Mouse (Mus musculus) heart, postnatal 0 days (tissue): ENCODE measurements around the gene Wipf2. TPM values are rescaled to one million over a fixed set of nuclear protein-coding genes. Genes with fewer than 3 reads are reported as not detected.

Source experiments
- ATAC-seq: fragments of 200-750 bp; cut with Nextera tagmentation; 2 replicates; pipeline ENCODE4 v1.8.0; 2017; ENCODE audit warnings: low read depth, moderate number of reproducible peaks, moderate library complexity; ENCODE audit not compliant: insufficient read depth
- DNase-seq: peaks from one replicate; pipeline ENCODE4 v3.0.0-alpha.2; 2016; ENCODE audit warnings: low spot score
- H3K27ac ChIP-seq: fragments of 300-500 bp; sonication (generic); 2 replicates; pipeline ENCODE4 v1.5.1; 2014; ENCODE audit warnings: low read depth, mild to moderate bottlenecking
- H3K27me3 ChIP-seq: fragments of 300-500 bp; sonication (generic); 2 replicates; pipeline ENCODE4 v1.6.1; 2014; ENCODE audit warnings: low read length, mixed read lengths; ENCODE audit not compliant: control insufficient read depth, insufficient read depth
- H3K36me3 ChIP-seq: fragments of 300-500 bp; sonication (generic); replicated peaks from 2 replicates; pipeline ENCODE4 v1.6.1; 2014; ENCODE audit warnings: low read length, mixed read lengths; ENCODE audit not compliant: control insufficient read depth, insufficient read depth
- H3K4me1 ChIP-seq: fragments of 300-500 bp; sonication (generic); 2 replicates; pipeline ENCODE4 v1.6.1; 2014; ENCODE audit warnings: antibody characterized with exemption; ENCODE audit not compliant: control insufficient read depth, insufficient read depth
- H3K4me2 ChIP-seq: fragments of 300-500 bp; sonication (generic); 2 replicates; pipeline ENCODE4 v1.6.1; 2014; ENCODE audit warnings: low read depth, mild to moderate bottlenecking, low read length, moderate library complexity
- H3K4me3 ChIP-seq: fragments of 300-500 bp; sonication (generic); 2 replicates; pipeline ENCODE4 v1.5.1; 2014; ENCODE audit warnings: low read depth, low read length
- H3K9ac ChIP-seq: fragments of 300-500 bp; sonication (generic); replicated peaks from 2 replicates; pipeline ENCODE4 v1.6.1; 2014; ENCODE audit warnings: low read depth, low read length, mixed read lengths
- H3K9me3 ChIP-seq: fragments of 300-500 bp; sonication (generic); replicated peaks from 2 replicates; pipeline ENCODE4 v1.6.1; 2016; ENCODE audit warnings: low read length; ENCODE audit not compliant: control insufficient read depth
- CTCF ChIP-seq: IDR thresholded peaks from 2 replicates; pipeline ENCODE4 v1.5.1; 2016; ENCODE audit warnings: antibody characterized with exemption, control low read depth, low read depth
- EP300 ChIP-seq: IDR thresholded peaks from 2 replicates; pipeline ENCODE4 v1.6.1; 2016; ENCODE audit warnings: antibody characterized with exemption, low read depth
- WGBS: fragments of 180-500 bp; shearing (Covaris S2); extraction: QIAGEN DNeasy Blood & Tissue Kit; methylation state at CpG from one replicate; pipeline ENCODE4 v1.1.7; 2014; 5-methylcytosine and 5-hydroxymethylcytosine counted together
- polyA plus RNA-seq: library from polyadenylated mRNA; unstranded; fragments of >200 nt; fragmentation: Nextera tagmentation; extraction: Ambion mirVana; gene quantifications from 2 replicates; pipeline ENCODE4 v1.2.1, GENCODE M21; 2015
- total RNA-seq: library from RNA; depleted of rRNA; stranded (reverse); fragments of >200 nt; gene quantifications from 2 replicates; pipeline ENCODE4 v1.2.3, GENCODE M21; 2014; ENCODE audit warnings: low replicate concordance

Gene Wipf2
- total and polyA plus RNA-seq, 2 experiments from 2014 or later = 1.8 to 6.2 TPM

DNA sequence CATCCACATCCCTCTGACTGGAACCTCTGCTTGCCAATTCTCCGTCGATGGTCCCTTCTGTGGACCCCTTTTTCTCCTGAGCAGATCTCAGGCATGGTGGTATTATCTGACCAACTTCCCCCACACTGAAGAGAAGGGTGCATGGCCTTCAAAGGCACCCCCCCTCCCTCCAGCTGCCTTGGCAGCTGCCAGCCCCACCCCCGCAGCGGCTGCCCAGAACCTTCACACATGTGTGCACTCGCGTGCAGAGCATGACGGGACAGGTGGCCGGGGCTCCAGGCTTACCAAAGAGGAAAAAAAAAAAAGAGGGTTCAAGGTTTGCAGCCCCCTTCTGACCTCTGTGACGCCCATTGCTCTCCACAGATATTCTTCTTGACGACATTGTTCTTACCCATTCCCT, 23.5 kb upstream of the Wipf2 start:
- Histone ChIP-seq H3K4me1 (peaks cover 11% of the 10 kb centered on the region; the same call in 1 of the 2 replicates), H3K27ac (no peak overlapping the region), H3K9me3 (no peaks in the 10 kb centered on the region), H3K4me2 (no peak overlapping the region), H3K4me3 (no peak overlapping the region), H3K9ac (no peak overlapping the region), H3K27me3 (peaks cover 8% of the 10 kb centered on the region; the same call in 1 of the 2 replicates), H3K36me3 (no peaks in the 10 kb centered on the region)
- TF ChIP-seq CTCF (no peak), EP300 (no peak)
- no peak for ATAC-seq
- WGBS = 59% methylated on average over 10 of the region's 10 CpGs
- DNase-seq = no peak

DNA sequence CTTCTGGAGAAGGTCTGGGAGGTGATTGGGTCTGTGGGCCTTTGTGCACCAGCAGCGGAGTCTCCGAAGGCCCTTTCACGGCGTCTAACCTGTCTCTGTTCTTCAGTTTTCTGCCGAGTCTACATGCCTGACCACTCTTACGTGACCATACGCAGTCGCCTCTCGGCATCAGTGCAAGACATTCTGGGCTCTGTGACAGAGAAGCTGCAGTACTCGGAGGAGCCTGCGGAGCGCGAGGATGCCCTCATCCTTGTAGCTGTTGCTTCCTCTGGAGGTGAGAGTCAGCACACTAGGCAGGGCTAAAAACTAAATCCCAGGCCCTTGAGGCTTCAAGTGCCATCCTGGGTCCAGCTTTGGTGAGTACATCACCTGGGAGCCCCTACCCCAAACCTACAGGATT, 17.4 kb upstream of the Wipf2 start:
- Histone ChIP-seq H3K9ac (no peak overlapping the region), H3K4me2 (no peak overlapping the region), H3K9me3 (no peaks in the 10 kb centered on the region), H3K4me3 (no peak overlapping the region), H3K27me3 (no peaks in the 10 kb centered on the region), H3K27ac (no peak overlapping the region), H3K4me1 (0 out of 2 replicates have a peak, but pooled peaks cover 4% of the 10 kb centered on the region), H3K36me3 (no peaks in the 10 kb centered on the region)
- ATAC-seq = no peak
- no peak for TF ChIP-seq CTCF
- no peak for TF ChIP-seq EP300
- WGBS = 44% methylated on average over 13 of the region's 13 CpGs
- DNase-seq = no peak

DNA sequence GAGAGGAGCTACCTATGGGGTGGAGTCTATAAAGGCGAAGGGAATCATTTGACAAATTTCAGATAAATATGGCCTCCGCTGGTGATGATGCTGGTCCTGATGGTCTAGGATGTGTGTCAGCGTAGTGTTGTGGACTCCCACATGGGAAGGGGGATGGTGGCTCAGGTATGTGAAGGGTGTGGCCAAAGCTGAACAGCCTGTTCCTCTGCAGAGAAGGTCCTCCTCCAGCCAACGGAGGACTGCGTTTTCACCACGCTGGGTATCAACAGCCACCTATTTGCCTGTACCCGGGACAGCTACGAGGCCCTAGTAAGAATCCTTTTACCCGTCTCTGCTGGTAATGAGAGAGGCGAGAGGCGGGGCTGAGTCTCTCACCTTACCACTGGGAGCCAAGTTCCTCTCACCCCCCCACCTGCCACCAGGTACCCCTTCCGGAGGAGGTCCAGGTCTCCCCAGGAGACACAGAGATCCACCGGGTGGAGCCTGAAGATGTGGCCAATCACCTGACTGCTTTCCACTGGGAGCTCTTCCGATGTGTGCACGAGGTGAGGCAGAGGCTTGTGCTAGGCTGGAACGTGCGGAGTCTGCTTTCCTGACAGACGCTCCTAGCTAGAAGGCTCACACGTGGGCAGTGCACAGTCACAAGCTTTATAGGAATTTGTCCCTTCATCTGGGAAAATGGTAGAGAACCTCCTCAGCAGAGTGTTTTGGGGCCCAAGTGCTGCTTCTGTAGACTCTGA, 16.4 kb upstream of the Wipf2 start:
- TF ChIP-seq CTCF = no peak
- no peak for TF ChIP-seq EP300
- Histone ChIP-seq H3K27me3 (no peaks in the 10 kb centered on the region), H3K9me3 (no peaks in the 10 kb centered on the region), H3K4me3 (no peak overlapping the region), H3K4me1 (0 out of 2 replicates have a peak, but pooled peaks cover 4% of the 10 kb centered on the region), H3K27ac (no peak overlapping the region), H3K36me3 (no peaks in the 10 kb centered on the region), H3K4me2 (no peak overlapping the region), H3K9ac (no peak overlapping the region)
- ATAC-seq (no peak), DNase-seq (no peak)
- WGBS = 60% methylated on average over 19 of the region's 19 CpGs

DNA sequence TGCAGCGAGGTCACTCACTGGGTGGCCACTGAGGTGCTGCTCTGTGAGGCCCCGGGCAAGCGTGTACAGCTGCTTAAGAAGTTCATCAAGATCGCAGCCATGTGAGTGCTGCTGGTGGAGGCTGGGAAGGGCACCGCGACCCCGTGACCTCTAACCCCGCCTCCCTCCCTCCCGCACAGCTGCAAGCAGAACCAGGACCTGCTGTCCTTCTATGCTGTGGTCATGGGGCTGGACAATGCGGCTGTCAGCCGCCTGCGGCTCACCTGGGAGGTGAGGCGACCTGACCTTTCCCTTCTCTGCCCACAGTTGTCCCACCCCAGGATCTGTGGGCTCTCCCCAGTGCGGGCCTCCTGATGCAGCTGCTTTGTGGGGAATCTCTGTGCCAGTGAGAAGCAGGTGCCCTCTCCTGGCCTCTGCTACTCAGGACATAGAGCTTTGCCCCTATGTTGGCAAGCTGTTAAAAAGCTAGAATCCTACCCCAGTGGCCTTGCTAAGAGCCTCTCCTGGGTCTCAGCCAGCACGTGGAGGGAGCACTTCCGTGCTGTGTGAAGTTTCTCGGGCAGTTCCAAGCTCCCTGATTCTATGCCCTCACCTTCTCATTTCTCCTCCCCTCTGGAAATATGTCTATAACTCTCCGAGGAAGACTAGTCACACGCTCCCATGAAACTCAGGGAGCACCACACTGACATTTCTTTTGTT, 14.1 kb upstream of the Wipf2 start:
- H3K9me3 ChIP-seq = no peaks in the 10 kb centered on the region
- no peaks in the 10 kb centered on the region for H3K27me3 ChIP-seq
- ATAC-seq = peak; percentile 50
- H3K27ac ChIP-seq = no peak overlapping the region
- H3K4me3 ChIP-seq = no peak overlapping the region
- no peak for TF ChIP-seq EP300
- TF ChIP-seq CTCF = peak; percentile 3; the same call in 1 of the 2 replicates
- DNase-seq = peak; percentile 16
- no peaks in the 10 kb centered on the region for H3K36me3 ChIP-seq
- 13% methylated on average over 19 of the region's 19 CpGs for WGBS
- H3K4me2 ChIP-seq = peak overlapping the region; percentile 36; the same call in 1 of the 2 replicates
- 0 out of 2 replicates have a peak overlapping the region, but pooled peaks have one; percentile 6 for H3K9ac ChIP-seq
- H3K4me1 ChIP-seq = 0 out of 2 replicates have a peak, but pooled peaks cover 4% of the 10 kb centered on the region

DNA sequence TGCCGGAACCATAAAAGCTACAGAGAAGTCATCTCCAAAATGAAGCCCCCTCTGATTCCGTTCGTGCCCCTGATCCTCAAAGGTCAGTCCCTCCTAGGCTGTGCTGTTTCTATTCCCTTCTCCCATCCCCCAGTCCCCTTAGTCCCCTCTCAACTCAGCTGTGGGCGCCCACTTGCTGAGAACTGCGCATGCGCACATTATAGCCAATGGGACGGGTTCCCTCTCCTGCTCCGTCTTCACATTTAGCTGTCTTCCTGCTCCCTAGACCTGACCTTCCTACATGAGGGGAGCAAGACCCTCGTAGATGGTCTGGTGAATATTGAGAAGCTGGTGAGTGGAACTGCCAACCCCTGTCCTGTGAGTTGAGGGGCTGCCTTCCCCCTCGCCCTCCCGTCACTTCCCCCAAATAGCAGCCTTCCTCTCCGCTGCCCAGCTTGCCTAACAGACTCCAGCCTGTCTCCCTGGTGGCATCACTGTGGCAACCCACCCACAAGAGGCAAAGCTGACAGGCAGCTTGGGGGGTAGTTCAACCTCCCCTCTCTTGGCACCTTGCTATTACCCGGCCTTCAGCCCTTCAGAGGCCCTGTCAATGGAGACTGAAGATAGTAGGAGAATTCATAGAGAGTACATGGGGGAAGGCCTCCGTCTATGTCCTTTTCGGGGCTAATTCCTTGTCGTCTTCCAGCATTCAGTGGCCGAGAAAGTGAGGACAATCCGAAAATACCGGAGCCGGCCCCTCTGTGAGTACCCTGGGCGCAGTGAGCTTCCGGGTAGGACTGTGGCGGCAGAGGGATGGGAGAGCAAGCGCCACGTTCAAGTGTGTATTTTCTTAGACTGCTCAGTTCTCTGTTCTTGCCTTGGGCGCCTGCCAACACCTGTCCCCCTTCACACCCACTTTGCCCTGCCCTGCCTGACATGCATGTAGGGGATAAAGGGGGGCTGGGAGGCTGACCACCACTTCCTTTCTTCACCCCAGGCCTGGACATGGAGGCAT, 13.0 kb upstream of the Wipf2 start:
- TF ChIP-seq EP300 (no peak), CTCF (no peak)
- Histone ChIP-seq H3K9me3 (no peaks in the 10 kb centered on the region), H3K4me3 (no peak overlapping the region), H3K4me2 (no peak overlapping the region), H3K36me3 (no peaks in the 10 kb centered on the region), H3K4me1 (0 out of 2 replicates have a peak, but pooled peaks cover 4% of the 10 kb centered on the region), H3K9ac (no peak overlapping the region), H3K27me3 (no peaks in the 10 kb centered on the region), H3K27ac (no peak overlapping the region)
- ATAC-seq = no peak
- WGBS = 66% methylated on average over 26 of the region's 26 CpGs
- no peak for DNase-seq
